Mouse (Mus musculus) bone marrow, adult 2 months (tissue): ENCODE data around the gene Fxyd3. TPM values are rescaled to one million over a fixed set of nuclear protein-coding genes. Genes with fewer than 3 reads are reported as not detected.

ENCODE experiments used
- H3K27ac ChIP-seq: fragments of 200-500 bp; 2 replicates; pipeline ENCODE4 v1.5.1; 2012; ENCODE audit warnings: low read depth, mild to moderate bottlenecking, control low read depth, inconsistent platforms, low read length; ENCODE audit not compliant: control insufficient read depth, poor library complexity, insufficient read depth
- H3K4me1 ChIP-seq: fragments of 200-500 bp; 2 replicates; pipeline ENCODE4 v1.6.1; 2011; ENCODE audit warnings: low read length; ENCODE audit not compliant: control insufficient read depth, insufficient read depth
- H3K4me3 ChIP-seq: fragments of 200-500 bp; replicated peaks from 2 replicates; pipeline ENCODE3; 2011; ENCODE audit warnings: mild to moderate bottlenecking, low read depth, low read length, control low read depth; ENCODE audit not compliant: control insufficient read depth
- CTCF ChIP-seq: fragments of 200-500 bp; IDR thresholded peaks from 2 replicates; pipeline ENCODE4 v1.5.1; 2011; ENCODE audit warnings: low read length, control low read depth; ENCODE audit not compliant: control insufficient read depth, insufficient read depth
- POLR2A ChIP-seq: fragments of 200-500 bp; IDR thresholded peaks from 2 replicates; pipeline ENCODE4 v1.6.1; 2011; ENCODE audit warnings: low read depth, mild to moderate bottlenecking, control low read depth, low read length, borderline replicate concordance; ENCODE audit not compliant: control insufficient read depth
- WGBS: fragments of 180-500 bp; shearing (Covaris S2); methylation state at CpG from one replicate; pipeline ENCODE4 v1.1.7; 2018; 5-methylcytosine and 5-hydroxymethylcytosine counted together
- polyA plus RNA-seq: library from polyadenylated mRNA; stranded (reverse); fragments of >200 nt; gene quantifications from 2 replicates; pipeline ENCODE4 v1.2.4, GENCODE M21; 2011; ENCODE audit warnings: low replicate concordance; ENCODE audit not compliant: missing spikeins, insufficient read depth, insufficient read length

The Fxyd3 gene
- polyA plus RNA-seq, 1 experiment = not detected

GRCm38 (mm10) chr7:31072326-31072725 lies 4.2 kb downstream of the Fxyd3 start:
- H3K4me1 ChIP-seq = no peaks in the 10 kb centered on the region
- WGBS = 74% methylated on average over 9 of the region's 9 CpGs
- H3K27ac ChIP-seq = no peak overlapping the region
- TF ChIP-seq CTCF = no peak
- no peak overlapping the region for H3K4me3 ChIP-seq

- 77% methylated on average over 6 of the region's 6 CpGs for WGBS
- Histone ChIP-seq H3K4me1 (no peaks in the 10 kb centered on the region), H3K4me3 (no peak overlapping the region), H3K27ac (no peak overlapping the region)
- TF ChIP-seq POLR2A (no peak), CTCF (no peak)
These were observed 6.2 kb downstream of the Fxyd3 start for GRCm38 (mm10) chr7:31070324-31070723.

GRCm38 (mm10) chr7:31069491-31069890 lies 7.0 kb downstream of the Fxyd3 start:
- TF ChIP-seq POLR2A = no peak
- TF ChIP-seq CTCF = no peak
- 82% methylated on average over 14 of the region's 14 CpGs for WGBS
- Histone ChIP-seq H3K4me3 (no peak overlapping the region), H3K4me1 (no peaks in the 10 kb centered on the region), H3K27ac (no peak overlapping the region)

- Histone ChIP-seq H3K27ac (no peak overlapping the region), H3K4me1 (no peaks in the 10 kb centered on the region), H3K4me3 (no peak overlapping the region)
- no peak for TF ChIP-seq CTCF
- no peak for TF ChIP-seq POLR2A
- 67% methylated on average over 5 of the region's 5 CpGs for WGBS
These were observed 8.7 kb downstream of the Fxyd3 start for GRCm38 (mm10) chr7:31067836-31068235.

DNA sequence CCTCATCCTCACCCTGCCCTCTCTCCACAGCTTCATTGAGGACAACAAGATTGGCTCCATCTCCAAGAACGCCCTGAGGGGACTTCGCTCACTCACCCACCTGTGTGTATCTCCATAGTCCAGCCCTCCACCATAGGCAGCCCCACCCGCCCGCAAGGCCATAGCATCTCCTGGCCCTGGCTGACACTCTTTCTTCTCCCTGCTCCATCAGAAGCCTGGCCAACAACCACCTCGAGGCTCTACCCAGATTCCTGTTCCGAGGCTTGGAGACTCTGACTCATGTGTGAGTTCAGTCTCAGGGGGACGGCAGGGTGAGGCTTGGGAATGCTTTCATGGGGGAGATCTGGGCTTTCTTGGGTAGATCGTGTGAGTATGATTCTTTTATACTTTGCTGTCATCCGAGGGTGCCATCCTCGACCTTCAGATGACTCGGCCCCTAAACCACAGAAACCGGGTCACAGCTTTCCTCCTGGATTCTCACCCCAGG lies 13.4 kb downstream of the Fxyd3 start:
- H3K4me1 ChIP-seq = no peaks in the 10 kb centered on the region
- no peak overlapping the region for H3K27ac ChIP-seq
- TF ChIP-seq POLR2A (no peak), CTCF (no peak)
- no peak overlapping the region for H3K4me3 ChIP-seq
- 76% methylated on average over 12 of the region's 12 CpGs for WGBS

DNA sequence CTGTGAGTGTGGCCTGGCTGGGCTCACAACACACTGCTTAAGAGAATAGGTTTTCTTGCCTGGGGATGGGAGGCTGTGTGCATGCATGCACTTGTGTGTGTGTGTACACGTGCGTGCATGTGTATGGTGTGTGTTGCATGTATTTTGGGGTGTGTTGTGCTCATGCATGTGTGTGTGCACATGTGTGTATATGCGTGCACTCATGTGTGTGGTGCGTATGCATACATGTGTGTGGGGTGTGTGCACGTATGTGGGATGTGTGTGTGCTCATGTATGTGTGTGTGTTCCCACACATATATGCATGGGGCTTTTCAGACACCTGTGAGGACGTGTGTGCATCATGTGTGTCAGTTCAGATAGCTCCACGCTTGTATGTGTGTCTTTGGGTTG lies 15.9 kb downstream of the Fxyd3 start:
- Histone ChIP-seq H3K27ac (no peak overlapping the region), H3K4me1 (no peaks in the 10 kb centered on the region), H3K4me3 (no peak overlapping the region)
- WGBS = 86% methylated on average over 7 of the region's 7 CpGs
- TF ChIP-seq POLR2A = no peak
- TF ChIP-seq CTCF = no peak

- TF ChIP-seq CTCF = no peak
- no peak for TF ChIP-seq POLR2A
- no peak overlapping the region for H3K4me3 ChIP-seq
- H3K4me1 ChIP-seq = no peaks in the 10 kb centered on the region
- 84% methylated on average over 11 of the region's 11 CpGs for WGBS
- H3K27ac ChIP-seq = no peak overlapping the region
These were observed 16.4 kb downstream of the Fxyd3 start for GRCm38 (mm10) chr7:31059919-31060620.

DNA sequence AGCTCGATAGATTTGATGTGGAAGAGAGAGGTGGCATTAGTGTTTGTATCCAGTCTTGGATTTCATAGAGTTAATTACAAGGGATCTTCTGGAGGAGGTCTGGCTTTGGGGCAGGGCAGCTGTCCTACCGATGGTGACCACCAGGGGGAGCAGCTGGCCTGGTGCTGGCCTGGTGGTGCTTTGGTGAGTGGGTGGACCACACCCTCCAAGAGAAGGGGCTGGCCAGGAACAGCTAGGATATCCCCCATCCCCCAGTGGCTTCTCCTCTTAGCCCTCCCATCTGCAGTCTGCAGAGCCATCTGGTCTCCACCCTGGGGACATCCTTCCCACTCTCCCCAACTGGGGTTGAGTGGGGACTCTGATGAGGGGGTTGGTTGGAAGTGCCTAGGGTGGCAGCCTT lies 17.4 kb downstream of the Fxyd3 start, which contains the start of gene Lgi4:
Gene Lgi4, plus strand, starts transcription at position 235 of the 400 bp plus-strand sequence.
- Histone ChIP-seq H3K4me1 (no peaks in the 10 kb centered on the region), H3K27ac (no peak within 1 kb of the TSS), H3K4me3 (no peak within 1 kb of the TSS)
- TF ChIP-seq CTCF = peak; percentile 95
- no peak for TF ChIP-seq POLR2A
- WGBS = 4% methylated on average over 2 of the region's 2 CpGs
